Comparison of ENCODE assay signal across 1 mouse cellular context in genomic region chr19:6061021-6061533, GRCm38 (mm10).
A peak's percentile ranks its signal among the peaks of the same experiment; 100 is the strongest.
TF ChIP-seq lines count a peak whose summit lies in the region.

TSS of gene Znhit2 (plus strand) at chr19:6061192.

TF ChIP-seq in CH12.LX, 34 proteins besides CTCF, POLR2A, EP300 and RAD21 (continued from another document):
- TF ChIP-seq IRF4 (IDR thresholded peaks at IDR 0.05; ENCODE audit: low read depth, low read length), result peak; percentile 65; the same call in 1 of the 2 replicates
- TF ChIP-seq NRF1 (IDR thresholded peaks at IDR 0.05; ENCODE audit: low read depth, low read length), result peak; percentile 80
- TF ChIP-seq CHD1 (IDR thresholded peaks at IDR 0.05; ENCODE audit: low read depth, low read length), result peak; percentile 76; the same call in 1 of the 2 replicates
